Mouse (Mus musculus): ENCODE results near the gene Pcsk5. TPM values are rescaled to one million over a fixed set of nuclear protein-coding genes. Genes with fewer than 3 reads are reported as not detected.

The Pcsk5 gene
- polyA plus RNA-seq, 1 experiment from 2014 or later, result 19.9 TPM

GRCm38 (mm10) chr19:17555159-17555558 lies 282.3 kb downstream of the Pcsk5 start:
- Histone ChIP-seq H3K4me3 (no peak overlapping the region), H3K9ac (no peak overlapping the region), H3K36me3 (no peaks in the 10 kb centered on the region), H3K27ac (no peak overlapping the region), H3K27me3 (no peaks in the 10 kb centered on the region), H3K4me2 (no peak overlapping the region), H3K4me1 (no peaks in the 10 kb centered on the region), H3K9me3 (no peaks in the 10 kb centered on the region)
- 79% methylated on average over 7 of the region's 7 CpGs for WGBS
- ATAC-seq (ENCODE audit: insufficient number of reproducible peaks, low FRiP score, low TSS enrichment, low read depth), result peak; percentile 76

GRCm38 (mm10) chr19:17554571-17554970 lies 282.9 kb downstream of the Pcsk5 start:
- Histone ChIP-seq H3K9ac (no peak overlapping the region), H3K4me1 (no peaks in the 10 kb centered on the region), H3K4me2 (no peak overlapping the region), H3K9me3 (no peaks in the 10 kb centered on the region), H3K27me3 (no peaks in the 10 kb centered on the region), H3K36me3 (no peaks in the 10 kb centered on the region), H3K27ac (no peak overlapping the region), H3K4me3 (no peak overlapping the region)
- 83% methylated on average over 2 of the region's 2 CpGs for WGBS
- ATAC-seq (ENCODE audit: insufficient number of reproducible peaks, low FRiP score, low TSS enrichment, low read depth), result no peak

- H3K4me3 ChIP-seq, result no peak overlapping the region
- no peak overlapping the region for H3K27ac ChIP-seq
- H3K9me3 ChIP-seq, result no peaks in the 10 kb centered on the region
- no peaks in the 10 kb centered on the region for H3K27me3 ChIP-seq
- no peaks in the 10 kb centered on the region for H3K4me1 ChIP-seq
- no peaks in the 10 kb centered on the region for H3K36me3 ChIP-seq
- ATAC-seq (ENCODE audit: insufficient number of reproducible peaks, low FRiP score, low TSS enrichment, low read depth), result no peak
- no peak overlapping the region for H3K4me2 ChIP-seq
- no peak overlapping the region for H3K9ac ChIP-seq
These were observed 283.9 kb downstream of the Pcsk5 start for GRCm38 (mm10) chr19:17553396-17554100.

- no peak overlapping the region for H3K4me3 ChIP-seq
- no peaks in the 10 kb centered on the region for H3K27me3 ChIP-seq
- H3K27ac ChIP-seq, result no peak overlapping the region
- no peaks in the 10 kb centered on the region for H3K9me3 ChIP-seq
- no peak overlapping the region for H3K9ac ChIP-seq
- 40% methylated on average over 4 of the region's 4 CpGs for WGBS
- ATAC-seq (ENCODE audit: insufficient number of reproducible peaks, low FRiP score, low TSS enrichment, low read depth), result no peak
- H3K36me3 ChIP-seq, result no peaks in the 10 kb centered on the region
- no peak overlapping the region for H3K4me2 ChIP-seq
- no peaks in the 10 kb centered on the region for H3K4me1 ChIP-seq
These were observed 308.5 kb downstream of the Pcsk5 start for GRCm38 (mm10) chr19:17528746-17529532.

- no peaks in the 10 kb centered on the region for H3K27me3 ChIP-seq
- no peaks in the 10 kb centered on the region for H3K9me3 ChIP-seq
- 70% methylated on average over 1 of the region's 1 CpGs for WGBS
- no peak overlapping the region for H3K4me3 ChIP-seq
- H3K36me3 ChIP-seq, result no peaks in the 10 kb centered on the region
- ATAC-seq (ENCODE audit: insufficient number of reproducible peaks, low FRiP score, low TSS enrichment, low read depth), result no peak
- no peak overlapping the region for H3K9ac ChIP-seq
- H3K27ac ChIP-seq, result no peak overlapping the region
- H3K4me1 ChIP-seq, result no peaks in the 10 kb centered on the region
- H3K4me2 ChIP-seq, result no peak overlapping the region
These were observed 311.9 kb downstream of the Pcsk5 start for GRCm38 (mm10) chr19:17525558-17525957.

GRCm38 (mm10) chr19:17514456-17514855 lies 323.0 kb downstream of the Pcsk5 start:
- H3K9ac ChIP-seq, result no peak overlapping the region
- no peak overlapping the region for H3K4me2 ChIP-seq
- no peaks in the 10 kb centered on the region for H3K36me3 ChIP-seq
- H3K9me3 ChIP-seq, result no peaks in the 10 kb centered on the region
- H3K27me3 ChIP-seq, result no peaks in the 10 kb centered on the region
- 43% methylated on average over 3 of the region's 3 CpGs for WGBS
- H3K4me1 ChIP-seq, result no peaks in the 10 kb centered on the region
- no peak for ATAC-seq (ENCODE audit: insufficient number of reproducible peaks, low FRiP score, low TSS enrichment, low read depth)
- no peak overlapping the region for H3K27ac ChIP-seq
- H3K4me3 ChIP-seq, result no peak overlapping the region

- Histone ChIP-seq H3K4me1 (no peaks in the 10 kb centered on the region), H3K27ac (no peak overlapping the region), H3K9ac (no peak overlapping the region), H3K36me3 (no peaks in the 10 kb centered on the region), H3K4me3 (no peak overlapping the region), H3K4me2 (no peak overlapping the region), H3K27me3 (no peaks in the 10 kb centered on the region), H3K9me3 (no peaks in the 10 kb centered on the region)
- ATAC-seq (ENCODE audit: insufficient number of reproducible peaks, low FRiP score, low TSS enrichment, low read depth), result no peak
- 58% methylated on average over 5 of the region's 5 CpGs for WGBS
These were observed 326.1 kb downstream of the Pcsk5 start for GRCm38 (mm10) chr19:17511283-17511682.

GRCm38 (mm10) chr19:17504212-17504611 lies 333.2 kb downstream of the Pcsk5 start:
- no peaks in the 10 kb centered on the region for H3K36me3 ChIP-seq
- 31% methylated on average over 6 of the region's 6 CpGs for WGBS

GRCm38 (mm10) chr19:17498586-17499235 lies 338.7 kb downstream of the Pcsk5 start:
- no peaks in the 10 kb centered on the region for H3K4me1 ChIP-seq
- no peaks in the 10 kb centered on the region for H3K27me3 ChIP-seq
- no peak overlapping the region for H3K27ac ChIP-seq
- ATAC-seq (ENCODE audit: insufficient number of reproducible peaks, low FRiP score, low TSS enrichment, low read depth), result no peak
- WGBS, result 85% methylated on average over 7 of the region's 7 CpGs
- no peak overlapping the region for H3K9ac ChIP-seq
- H3K4me3 ChIP-seq, result no peak overlapping the region
- H3K9me3 ChIP-seq, result no peaks in the 10 kb centered on the region
- no peak overlapping the region for H3K4me2 ChIP-seq
- H3K36me3 ChIP-seq, result no peaks in the 10 kb centered on the region

More at GRCm38 (mm10) chr19:17504212-17504611, 333.2 kb downstream of the Pcsk5 start:
- Histone ChIP-seq H3K4me3 (no peak overlapping the region), H3K9me3 (no peaks in the 10 kb centered on the region), H3K27me3 (no peaks in the 10 kb centered on the region), H3K9ac (no peak overlapping the region), H3K4me1 (no peaks in the 10 kb centered on the region), H3K27ac (no peak overlapping the region), H3K4me2 (no peak overlapping the region)
- no peak for ATAC-seq (ENCODE audit: insufficient number of reproducible peaks, low FRiP score, low TSS enrichment, low read depth)

- H3K4me2 ChIP-seq, result no peak overlapping the region
- H3K27me3 ChIP-seq, result no peaks in the 10 kb centered on the region
- no peak for ATAC-seq (ENCODE audit: insufficient number of reproducible peaks, low FRiP score, low TSS enrichment, low read depth)
- WGBS, result 87% methylated on average over 1 of the region's 1 CpGs
- no peak overlapping the region for H3K9ac ChIP-seq
- no peak overlapping the region for H3K4me3 ChIP-seq
- no peaks in the 10 kb centered on the region for H3K36me3 ChIP-seq
- H3K27ac ChIP-seq, result no peak overlapping the region
- H3K9me3 ChIP-seq, result no peaks in the 10 kb centered on the region
- H3K4me1 ChIP-seq, result no peaks in the 10 kb centered on the region
These were observed 341.3 kb downstream of the Pcsk5 start for GRCm38 (mm10) chr19:17496131-17496530.

GRCm38 (mm10) chr19:17491822-17492544 lies 345.4 kb downstream of the Pcsk5 start:
- 87% methylated on average over 9 of the region's 9 CpGs for WGBS
- H3K4me1 ChIP-seq, result no peaks in the 10 kb centered on the region
- H3K27me3 ChIP-seq, result no peaks in the 10 kb centered on the region
- H3K4me2 ChIP-seq, result no peak overlapping the region
- H3K9ac ChIP-seq, result no peak overlapping the region
- no peaks in the 10 kb centered on the region for H3K36me3 ChIP-seq
- H3K27ac ChIP-seq, result no peak overlapping the region
- no peaks in the 10 kb centered on the region for H3K9me3 ChIP-seq
- H3K4me3 ChIP-seq, result no peak overlapping the region
- ATAC-seq (ENCODE audit: insufficient number of reproducible peaks, low FRiP score, low TSS enrichment, low read depth), result no peak
